Mouse (Mus musculus): Measurements from ENCODE around the gene Ascl3.

GRCm38 (mm10) chr7:109739822-109740370 lies 8.4 kb upstream of the Ascl3 start:
- TF ChIP-seq CTCF (IDR thresholded peaks at IDR 0.05; ENCODE audit: extremely low read depth, insufficient read depth, low read length): no peak
- no peak for TF ChIP-seq POLR2A (IDR thresholded peaks at IDR 0.05; ENCODE audit: extremely low read depth, insufficient read depth, low read length)
